Mouse (Mus musculus) liver, embryonic 12.5 days (tissue): Measurements from ENCODE around the gene Cenpf. TPM values are rescaled to one million over a fixed set of nuclear protein-coding genes. Genes with fewer than 3 reads are reported as not detected.

ENCODE experiments used
- ATAC-seq: fragments of 200-750 bp; cut with Nextera tagmentation; 2 replicates; pipeline ENCODE4 v1.8.0; 2017; ENCODE audit warnings: moderate number of reproducible peaks, mild to moderate bottlenecking, moderate library complexity
- H3K27ac ChIP-seq: fragments of 300-500 bp; sonication (generic); 2 replicates; pipeline ENCODE4 v1.5.1; 2016; ENCODE audit warnings: mild to moderate bottlenecking
- H3K27me3 ChIP-seq: fragments of 300-500 bp; sonication (generic); replicated peaks from 2 replicates; pipeline ENCODE4 v1.6.1; 2016; ENCODE audit warnings: mild to moderate bottlenecking, moderate library complexity
- H3K36me3 ChIP-seq: fragments of 300-500 bp; sonication (generic); 2 replicates; pipeline ENCODE4 v1.6.1; 2016; ENCODE audit warnings: mild to moderate bottlenecking, moderate library complexity
- H3K4me1 ChIP-seq: fragments of 300-500 bp; sonication (generic); 2 replicates; pipeline ENCODE4 v1.6.1; 2016
- H3K4me2 ChIP-seq: fragments of 300-500 bp; sonication (generic); 2 replicates; pipeline ENCODE4 v1.6.1; 2016; ENCODE audit warnings: mild to moderate bottlenecking, moderate library complexity
- H3K4me3 ChIP-seq: fragments of 300-500 bp; sonication (generic); 2 replicates; pipeline ENCODE4 v1.5.1; 2016; ENCODE audit warnings: mild to moderate bottlenecking, moderate library complexity
- H3K9ac ChIP-seq: fragments of 300-500 bp; sonication (generic); 2 replicates; pipeline ENCODE4 v1.6.1; 2016; ENCODE audit warnings: mild to moderate bottlenecking, moderate library complexity
- H3K9me3 ChIP-seq: fragments of 300-500 bp; sonication (generic); replicated peaks from 2 replicates; pipeline ENCODE4 v1.6.1; 2016; ENCODE audit warnings: mild to moderate bottlenecking, moderate library complexity
- WGBS: fragments of 180-500 bp; shearing (Covaris S2); methylation state at CpG from one replicate; pipeline ENCODE4 v1.1.7; 2016; ENCODE audit not compliant: insufficient replicate concordance; 5-methylcytosine and 5-hydroxymethylcytosine counted together
- polyA plus RNA-seq: library from polyadenylated mRNA; unstranded; fragments of >200 nt; fragmentation: Nextera tagmentation; extraction: Ambion mirVana; gene quantifications from 2 replicates; pipeline ENCODE4 v1.2.1, GENCODE M21; 2016

Cenpf gene
- polyA plus RNA-seq: 52.5 and 54.0 TPM in 2 replicates

GRCm38 (mm10) chr1:189687654-189688387 is at the start of gene Cenpf:
Cenpf (minus strand) TSS chr1:189688086.
- Histone ChIP-seq H3K36me3 (peaks cover 35% of the 10 kb centered on the region), H3K4me3 (peak within 1 kb of the TSS; percentile 85), H3K27me3 (no peaks in the 10 kb centered on the region), H3K27ac (peak within 1 kb of the TSS; percentile 78), H3K9ac (peak within 1 kb of the TSS; percentile 89), H3K4me1 (peaks cover 30% of the 10 kb centered on the region), H3K9me3 (no peaks in the 10 kb centered on the region), H3K4me2 (peak within 1 kb of the TSS; percentile 89)
- under 1% methylated on average over 55 of the region's 55 CpGs for WGBS
- ATAC-seq: peak; percentile 99

GRCm38 (mm10) chr1:189732156-189732555 is 44.3 kb upstream of the Cenpf start:
- Histone ChIP-seq H3K4me3 (no peak overlapping the region), H3K9ac (no peak overlapping the region), H3K27ac (no peak overlapping the region), H3K9me3 (no peaks in the 10 kb centered on the region), H3K4me1 (0 out of 2 replicates have a peak, but pooled peaks cover 6% of the 10 kb centered on the region), H3K4me2 (no peak overlapping the region), H3K36me3 (no peaks in the 10 kb centered on the region), H3K27me3 (peaks cover 53% of the 10 kb centered on the region)
- WGBS: 60% methylated on average over 8 of the region's 8 CpGs
- ATAC-seq: no peak

GRCm38 (mm10) chr1:189731697-189732096 is 43.8 kb upstream of the Cenpf start:
- no peak overlapping the region for H3K4me2 ChIP-seq

DNA sequence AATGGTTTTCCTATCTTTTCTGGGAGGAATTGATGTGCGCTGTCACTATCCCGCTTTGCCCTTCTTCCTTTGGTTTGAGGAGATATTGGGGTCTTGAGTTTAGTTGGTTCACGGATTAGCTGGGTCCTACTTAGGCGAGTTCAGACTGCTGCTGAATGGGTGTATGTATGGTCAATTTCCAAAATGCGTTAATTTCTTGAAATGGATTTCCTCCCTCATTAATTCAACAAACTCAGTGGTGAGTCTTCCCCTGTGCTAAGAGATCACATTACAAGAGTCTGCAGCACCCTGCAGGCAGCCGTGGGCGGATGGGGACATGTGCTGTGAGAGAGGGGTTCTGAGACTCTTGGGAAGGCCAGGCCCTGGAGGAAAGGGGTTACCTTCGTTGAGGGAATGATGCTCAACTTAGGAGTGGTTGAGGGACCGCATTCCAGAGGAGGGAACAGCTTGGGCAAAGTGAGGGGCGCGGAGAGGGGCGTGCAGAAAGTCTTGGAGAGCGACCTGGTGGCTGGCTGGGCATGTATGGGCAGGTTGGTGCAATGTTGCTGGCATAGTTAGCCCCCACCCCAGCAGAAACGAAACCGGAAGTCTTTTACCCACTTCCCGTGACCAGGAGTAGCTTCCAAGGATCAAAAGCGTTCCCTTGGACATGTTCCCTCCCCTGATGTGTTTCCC is 41.4 kb upstream of the Cenpf start:
- no peaks in the 10 kb centered on the region for H3K9me3 ChIP-seq
- no peak for ATAC-seq
- no peaks in the 10 kb centered on the region for H3K36me3 ChIP-seq
- peak overlapping the region; percentile 54 for H3K4me3 ChIP-seq
- 18% methylated on average over 17 of the region's 17 CpGs for WGBS
- H3K4me2 ChIP-seq: peak overlapping the region; percentile 69
- no peak overlapping the region for H3K9ac ChIP-seq
- H3K4me1 ChIP-seq: 0 out of 2 replicates have a peak, but pooled peaks cover 6% of the 10 kb centered on the region
- H3K27me3 ChIP-seq: peaks cover 72% of the 10 kb centered on the region
- no peak overlapping the region for H3K27ac ChIP-seq

More at GRCm38 (mm10) chr1:189731697-189732096, 43.8 kb upstream of the Cenpf start:
- H3K36me3 ChIP-seq: no peaks in the 10 kb centered on the region
- H3K4me3 ChIP-seq: no peak overlapping the region
- peaks cover 57% of the 10 kb centered on the region for H3K27me3 ChIP-seq
- no peak overlapping the region for H3K27ac ChIP-seq
- H3K4me1 ChIP-seq: 0 out of 2 replicates have a peak, but pooled peaks cover 6% of the 10 kb centered on the region
- no peak for ATAC-seq
- 69% methylated on average over 10 of the region's 10 CpGs for WGBS
- H3K9me3 ChIP-seq: no peaks in the 10 kb centered on the region
- H3K9ac ChIP-seq: no peak overlapping the region

DNA sequence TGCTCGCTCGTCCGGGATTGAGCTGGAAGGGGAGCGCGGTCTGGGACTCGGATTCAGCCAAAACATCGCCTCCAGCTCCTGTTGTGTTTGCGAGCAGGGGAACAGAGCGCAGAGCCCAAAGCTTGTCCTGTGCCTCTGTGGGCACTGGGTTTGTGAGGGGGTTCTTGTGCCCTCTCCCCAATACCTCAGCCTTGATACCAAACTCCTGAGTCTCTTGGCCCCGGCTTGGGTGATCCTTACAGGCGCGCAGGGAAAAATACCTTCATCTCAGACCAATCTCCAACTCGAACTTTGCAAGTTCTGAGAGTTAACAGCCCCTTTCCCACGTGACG is 40.9 kb upstream of the Cenpf start:
- Histone ChIP-seq H3K9ac (0 out of 2 replicates have a peak overlapping the region, but pooled peaks have one; percentile 14), H3K27ac (0 out of 2 replicates have a peak overlapping the region, but pooled peaks have one; percentile 15), H3K9me3 (no peaks in the 10 kb centered on the region), H3K36me3 (no peaks in the 10 kb centered on the region), H3K4me3 (peak overlapping the region; percentile 54), H3K27me3 (peaks cover 72% of the 10 kb centered on the region), H3K4me1 (0 out of 2 replicates have a peak, but pooled peaks cover 6% of the 10 kb centered on the region), H3K4me2 (peak overlapping the region; percentile 69)
- ATAC-seq: no peak
- 2% methylated on average over 15 of the region's 15 CpGs for WGBS

- ATAC-seq: peak; percentile 78
- Histone ChIP-seq H3K4me1 (0 out of 2 replicates have a peak, but pooled peaks cover 6% of the 10 kb centered on the region), H3K9ac (peak within 1 kb of the TSS; percentile 27; the same call in 1 of the 2 replicates), H3K36me3 (no peaks in the 10 kb centered on the region), H3K27ac (peak within 1 kb of the TSS; percentile 67), H3K4me2 (peak within 1 kb of the TSS; percentile 69), H3K4me3 (peak within 1 kb of the TSS; percentile 54), H3K27me3 (peaks cover 74% of the 10 kb centered on the region), H3K9me3 (no peaks in the 10 kb centered on the region)
- whole genome bisulfite sequencing: 2% methylated on average over 88 of the region's 98 CpGs
These were observed 40.2 kb upstream of the Cenpf start, which contains the start of gene Ptpn14 for GRCm38 (mm10) chr1:189727884-189728783. Ptpn14 (plus strand) TSS chr1:189728268.

DNA sequence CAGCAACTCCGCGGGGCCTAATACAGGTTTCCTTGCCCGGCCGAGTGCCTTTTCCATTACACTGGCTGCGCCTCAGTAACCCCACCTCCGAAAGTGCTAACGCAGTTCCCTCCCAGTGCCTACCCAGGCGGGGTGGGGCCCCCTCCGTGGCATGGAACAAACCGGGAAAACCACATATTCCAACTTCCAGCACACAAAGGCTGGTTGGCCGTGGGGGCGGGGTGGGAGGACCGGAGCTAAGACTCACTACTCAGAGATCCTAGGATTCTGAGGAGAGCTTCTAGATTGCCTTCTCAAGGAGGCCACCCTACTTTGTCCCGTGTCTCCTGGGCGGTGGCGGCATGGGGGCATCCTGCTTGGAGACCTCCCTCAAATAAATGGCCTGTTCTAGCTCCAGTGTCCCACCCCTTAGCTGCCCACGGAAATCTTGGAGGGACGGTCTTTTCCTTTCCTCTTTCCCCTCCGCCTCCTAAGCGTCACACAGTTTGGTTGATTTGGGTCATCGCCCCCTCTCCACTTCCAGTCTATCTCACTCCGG is 39.5 kb upstream of the Cenpf start:
- H3K4me3 ChIP-seq: peak overlapping the region; percentile 54
- no peak for ATAC-seq
- peak overlapping the region; percentile 67 for H3K27ac ChIP-seq
- WGBS: 9% methylated on average over 22 of the region's 22 CpGs
- H3K9ac ChIP-seq: peak overlapping the region; percentile 27; the same call in 1 of the 2 replicates
- peaks cover 77% of the 10 kb centered on the region for H3K27me3 ChIP-seq
- no peaks in the 10 kb centered on the region for H3K36me3 ChIP-seq
- 0 out of 2 replicates have a peak, but pooled peaks cover 6% of the 10 kb centered on the region for H3K4me1 ChIP-seq
- no peaks in the 10 kb centered on the region for H3K9me3 ChIP-seq
- H3K4me2 ChIP-seq: peak overlapping the region; percentile 69

GRCm38 (mm10) chr1:189726121-189726520 is 38.2 kb upstream of the Cenpf start:
- Histone ChIP-seq H3K27ac (no peak overlapping the region), H3K9me3 (no peaks in the 10 kb centered on the region), H3K4me2 (no peak overlapping the region), H3K4me1 (0 out of 2 replicates have a peak, but pooled peaks cover 6% of the 10 kb centered on the region), H3K9ac (no peak overlapping the region), H3K36me3 (no peaks in the 10 kb centered on the region), H3K4me3 (no peak overlapping the region), H3K27me3 (peaks cover 64% of the 10 kb centered on the region)
- WGBS: 69% methylated on average over 4 of the region's 4 CpGs
- no peak for ATAC-seq

DNA sequence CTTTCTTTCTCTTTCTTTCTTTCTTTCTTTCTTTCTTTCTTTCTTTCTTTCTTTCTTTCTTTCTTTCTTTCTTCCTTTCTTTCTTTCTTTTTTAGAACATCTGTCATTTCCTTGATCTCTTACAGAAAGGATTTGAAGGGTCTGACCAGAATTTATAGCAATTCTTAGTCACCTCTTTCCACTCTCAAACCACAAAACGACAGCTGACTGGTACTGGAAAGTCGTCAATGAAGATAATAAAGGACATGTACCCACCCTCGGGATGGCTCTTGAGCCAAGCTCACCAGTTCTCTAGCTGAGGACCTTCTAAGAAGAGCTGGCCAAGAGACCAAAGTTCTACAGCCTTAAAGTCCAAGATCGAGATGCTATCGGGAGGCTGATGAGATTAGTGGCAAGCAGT is 30.7 kb upstream of the Cenpf start:
- 48% methylated on average over 5 of the region's 5 CpGs for WGBS
- no peak overlapping the region for H3K4me3 ChIP-seq
- peaks cover 19% of the 10 kb centered on the region for H3K27me3 ChIP-seq
- H3K36me3 ChIP-seq: no peaks in the 10 kb centered on the region
- ATAC-seq: no peak
- H3K4me1 ChIP-seq: no peaks in the 10 kb centered on the region
- H3K27ac ChIP-seq: no peak overlapping the region
- H3K4me2 ChIP-seq: no peak overlapping the region
- H3K9ac ChIP-seq: no peak overlapping the region
- H3K9me3 ChIP-seq: peaks cover 5% of the 10 kb centered on the region; the same call in 1 of the 2 replicates

DNA sequence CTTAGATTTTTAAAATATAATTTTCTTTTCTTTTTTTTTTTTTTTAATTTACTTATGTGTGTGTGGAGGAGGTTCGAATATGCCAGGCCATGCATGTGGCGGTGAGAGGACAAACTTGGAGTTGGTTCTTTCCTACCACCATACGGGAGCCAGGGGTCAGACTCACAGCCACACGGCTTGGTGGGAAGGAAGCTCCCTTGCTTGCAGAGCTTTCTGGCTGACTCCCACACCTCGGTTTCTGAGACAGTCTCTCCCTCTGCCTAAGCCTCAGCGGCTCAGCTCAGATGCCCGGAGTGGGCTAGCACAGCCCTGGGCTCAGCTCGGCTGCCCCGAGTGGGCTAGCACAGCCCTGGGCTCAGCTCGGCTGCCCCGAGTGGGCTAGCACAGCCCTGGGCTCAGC is 29.7 kb upstream of the Cenpf start:
- H3K9me3 ChIP-seq: peaks cover 5% of the 10 kb centered on the region; the same call in 1 of the 2 replicates
- no peak overlapping the region for H3K4me2 ChIP-seq
- H3K36me3 ChIP-seq: no peaks in the 10 kb centered on the region
- no peak overlapping the region for H3K9ac ChIP-seq
- H3K4me3 ChIP-seq: no peak overlapping the region
- 74% methylated on average over 11 of the region's 11 CpGs for WGBS
- H3K4me1 ChIP-seq: no peaks in the 10 kb centered on the region
- no peak for ATAC-seq
- H3K27me3 ChIP-seq: peaks cover 14% of the 10 kb centered on the region; the same call in 1 of the 2 replicates
- no peak overlapping the region for H3K27ac ChIP-seq
